Mouse (Mus musculus): ENCODE measurements around the gene Zfp273. TPM values are rescaled to one million over a fixed set of nuclear protein-coding genes. Genes with fewer than 3 reads are reported as not detected.
A peak's percentile ranks its signal among the peaks of the same experiment; 100 is the strongest.

Zfp273 gene
- polyA plus RNA-seq, 1 experiment from 2014 or later, result 2.8 TPM

- Histone ChIP-seq H3K9me3 (ENCODE audit: control insufficient read depth) (no peaks in the 10 kb centered on the region), H3K27ac (ENCODE audit: low read depth, low read length) (no peak overlapping the region), H3K4me3 (ENCODE audit: low read depth, low read length) (peak overlapping the region; percentile 32), H3K27me3 (replicated peaks; ENCODE audit: control insufficient read depth, insufficient read depth, low read length) (no peaks in the 10 kb centered on the region), H3K36me3 (ENCODE audit: control insufficient read depth, insufficient read depth) (no peaks in the 10 kb centered on the region), H3K4me2 (replicated peaks; ENCODE audit: low read depth) (peak overlapping the region; percentile 64), H3K9ac (ENCODE audit: low read depth, low read length) (0 out of 2 replicates have a peak overlapping the region, but pooled peaks have one; percentile 34), H3K4me1 (replicated peaks; ENCODE audit: control insufficient read depth, insufficient read depth, low read length) (no peaks in the 10 kb centered on the region)
- TF ChIP-seq CTCF (IDR thresholded peaks at IDR 0.05; ENCODE audit: low read depth), result peak; percentile 81
- ATAC-seq, result peak; percentile 65
- under 1% methylated on average over 13 of the region's 19 CpGs for WGBS
These were observed 30.7 kb downstream of the Zfp273 start for GRCm38 (mm10) chr13:67844119-67844852.

GRCm38 (mm10) chr13:67844853-67845194 lies 31.3 kb downstream of the Zfp273 start:
- 27% methylated on average over 8 of the region's 8 CpGs for WGBS
- Histone ChIP-seq H3K36me3 (ENCODE audit: control insufficient read depth, insufficient read depth) (no peaks in the 10 kb centered on the region), H3K27me3 (replicated peaks; ENCODE audit: control insufficient read depth, insufficient read depth, low read length) (no peaks in the 10 kb centered on the region), H3K9ac (ENCODE audit: low read depth, low read length) (0 out of 2 replicates have a peak overlapping the region, but pooled peaks have one; percentile 34), H3K4me3 (ENCODE audit: low read depth, low read length) (peak overlapping the region; percentile 32), H3K27ac (ENCODE audit: low read depth, low read length) (no peak overlapping the region), H3K4me1 (replicated peaks; ENCODE audit: control insufficient read depth, insufficient read depth, low read length) (no peaks in the 10 kb centered on the region), H3K4me2 (replicated peaks; ENCODE audit: low read depth) (peak overlapping the region; percentile 64), H3K9me3 (ENCODE audit: control insufficient read depth) (no peaks in the 10 kb centered on the region)
- ATAC-seq, result no peak
- no peak for TF ChIP-seq CTCF (IDR thresholded peaks at IDR 0.05; ENCODE audit: low read depth)

GRCm38 (mm10) chr13:67850361-67850760 lies 36.8 kb downstream of the Zfp273 start:
- Histone ChIP-seq H3K9me3 (ENCODE audit: control insufficient read depth) (no peaks in the 10 kb centered on the region), H3K4me2 (replicated peaks; ENCODE audit: low read depth) (no peak overlapping the region), H3K9ac (ENCODE audit: low read depth, low read length) (no peak overlapping the region), H3K27ac (ENCODE audit: low read depth, low read length) (no peak overlapping the region), H3K4me1 (replicated peaks; ENCODE audit: control insufficient read depth, insufficient read depth, low read length) (no peaks in the 10 kb centered on the region), H3K36me3 (ENCODE audit: control insufficient read depth, insufficient read depth) (no peaks in the 10 kb centered on the region), H3K27me3 (replicated peaks; ENCODE audit: control insufficient read depth, insufficient read depth, low read length) (no peaks in the 10 kb centered on the region), H3K4me3 (ENCODE audit: low read depth, low read length) (no peak overlapping the region)
- WGBS, result 81% methylated on average over 3 of the region's 3 CpGs
- no peak for ATAC-seq
- TF ChIP-seq CTCF (IDR thresholded peaks at IDR 0.05; ENCODE audit: low read depth), result no peak

GRCm38 (mm10) chr13:67853130-67853529 lies 39.6 kb downstream of the Zfp273 start:
- Histone ChIP-seq H3K4me1 (replicated peaks; ENCODE audit: control insufficient read depth, insufficient read depth, low read length) (no peaks in the 10 kb centered on the region), H3K4me2 (replicated peaks; ENCODE audit: low read depth) (no peak overlapping the region), H3K27me3 (replicated peaks; ENCODE audit: control insufficient read depth, insufficient read depth, low read length) (no peaks in the 10 kb centered on the region), H3K27ac (ENCODE audit: low read depth, low read length) (no peak overlapping the region), H3K9ac (ENCODE audit: low read depth, low read length) (no peak overlapping the region), H3K36me3 (ENCODE audit: control insufficient read depth, insufficient read depth) (no peaks in the 10 kb centered on the region), H3K4me3 (ENCODE audit: low read depth, low read length) (no peak overlapping the region), H3K9me3 (ENCODE audit: control insufficient read depth) (no peaks in the 10 kb centered on the region)
- WGBS, result 71% methylated on average over 6 of the region's 6 CpGs
- no peak for ATAC-seq
- no peak for TF ChIP-seq CTCF (IDR thresholded peaks at IDR 0.05; ENCODE audit: low read depth)

GRCm38 (mm10) chr13:67853983-67854382 lies 40.4 kb downstream of the Zfp273 start:
- ATAC-seq, result no peak
- H3K27ac ChIP-seq (ENCODE audit: low read depth, low read length), result no peak overlapping the region
- WGBS, result 89% methylated on average over 2 of the region's 2 CpGs
- no peaks in the 10 kb centered on the region for H3K4me1 ChIP-seq (replicated peaks; ENCODE audit: control insufficient read depth, insufficient read depth, low read length)
- H3K4me2 ChIP-seq (replicated peaks; ENCODE audit: low read depth), result no peak overlapping the region
- no peaks in the 10 kb centered on the region for H3K9me3 ChIP-seq (ENCODE audit: control insufficient read depth)
- H3K4me3 ChIP-seq (ENCODE audit: low read depth, low read length), result no peak overlapping the region
- TF ChIP-seq CTCF (IDR thresholded peaks at IDR 0.05; ENCODE audit: low read depth), result no peak
- H3K27me3 ChIP-seq (replicated peaks; ENCODE audit: control insufficient read depth, insufficient read depth, low read length), result no peaks in the 10 kb centered on the region
- H3K36me3 ChIP-seq (ENCODE audit: control insufficient read depth, insufficient read depth), result no peaks in the 10 kb centered on the region
- H3K9ac ChIP-seq (ENCODE audit: low read depth, low read length), result no peak overlapping the region

DNA sequence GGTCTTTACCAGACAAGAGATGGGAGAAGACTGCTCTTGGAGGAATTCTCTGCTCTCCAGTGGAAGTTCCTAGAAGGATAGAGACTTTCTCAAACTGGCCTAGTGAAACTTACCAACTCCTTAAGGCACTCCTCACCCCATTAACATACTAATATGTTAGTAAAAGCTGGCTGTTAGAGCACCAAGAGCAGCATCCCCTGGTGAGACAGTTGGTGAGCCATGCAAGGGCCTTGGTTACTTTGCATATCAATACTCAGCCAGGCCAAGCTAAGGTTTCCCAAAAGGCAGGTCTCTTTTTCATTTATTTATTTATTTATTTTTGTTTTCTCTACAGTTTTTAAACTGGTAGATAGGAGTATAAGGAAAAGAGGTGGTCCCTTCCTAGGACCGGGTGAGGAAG lies 43.8 kb downstream of the Zfp273 start:
- H3K4me1 ChIP-seq (replicated peaks; ENCODE audit: control insufficient read depth, insufficient read depth, low read length), result no peaks in the 10 kb centered on the region
- H3K27me3 ChIP-seq (replicated peaks; ENCODE audit: control insufficient read depth, insufficient read depth, low read length), result no peaks in the 10 kb centered on the region
- H3K9me3 ChIP-seq (ENCODE audit: control insufficient read depth), result no peaks in the 10 kb centered on the region
- no peak overlapping the region for H3K4me3 ChIP-seq (ENCODE audit: low read depth, low read length)
- WGBS, result 11% methylated on average over 1 of the region's 1 CpGs
- no peak overlapping the region for H3K27ac ChIP-seq (ENCODE audit: low read depth, low read length)
- no peak overlapping the region for H3K4me2 ChIP-seq (replicated peaks; ENCODE audit: low read depth)
- TF ChIP-seq CTCF (IDR thresholded peaks at IDR 0.05; ENCODE audit: low read depth), result no peak
- ATAC-seq, result no peak
- no peak overlapping the region for H3K9ac ChIP-seq (ENCODE audit: low read depth, low read length)
- H3K36me3 ChIP-seq (ENCODE audit: control insufficient read depth, insufficient read depth), result no peaks in the 10 kb centered on the region
